Mouse (Mus musculus): ENCODE measurements around the gene Nmd3.

GRCm38 (mm10) chr3:69711907-69712600 is 9.7 kb upstream of the Nmd3 start:
- TF ChIP-seq CTCF (IDR thresholded peaks at IDR 0.05; ENCODE audit: low read depth, low read length) (no peak), POLR2AphosphoS5 (IDR thresholded peaks at IDR 0.05; ENCODE audit: insufficient replicate concordance, low read depth, low read length) (no peak), GATA1 (IDR thresholded peaks at IDR 0.05; ENCODE audit: borderline replicate concordance, low read length) (no peak), GATA2 (IDR thresholded peaks at IDR 0.05; ENCODE audit: borderline replicate concordance, low read depth, low read length) (no peak), TAL1 (conservative IDR thresholded peaks at IDR 0.05; ENCODE audit: low read depth, low read length) (no peak)
